In the genomic region with DNA sequence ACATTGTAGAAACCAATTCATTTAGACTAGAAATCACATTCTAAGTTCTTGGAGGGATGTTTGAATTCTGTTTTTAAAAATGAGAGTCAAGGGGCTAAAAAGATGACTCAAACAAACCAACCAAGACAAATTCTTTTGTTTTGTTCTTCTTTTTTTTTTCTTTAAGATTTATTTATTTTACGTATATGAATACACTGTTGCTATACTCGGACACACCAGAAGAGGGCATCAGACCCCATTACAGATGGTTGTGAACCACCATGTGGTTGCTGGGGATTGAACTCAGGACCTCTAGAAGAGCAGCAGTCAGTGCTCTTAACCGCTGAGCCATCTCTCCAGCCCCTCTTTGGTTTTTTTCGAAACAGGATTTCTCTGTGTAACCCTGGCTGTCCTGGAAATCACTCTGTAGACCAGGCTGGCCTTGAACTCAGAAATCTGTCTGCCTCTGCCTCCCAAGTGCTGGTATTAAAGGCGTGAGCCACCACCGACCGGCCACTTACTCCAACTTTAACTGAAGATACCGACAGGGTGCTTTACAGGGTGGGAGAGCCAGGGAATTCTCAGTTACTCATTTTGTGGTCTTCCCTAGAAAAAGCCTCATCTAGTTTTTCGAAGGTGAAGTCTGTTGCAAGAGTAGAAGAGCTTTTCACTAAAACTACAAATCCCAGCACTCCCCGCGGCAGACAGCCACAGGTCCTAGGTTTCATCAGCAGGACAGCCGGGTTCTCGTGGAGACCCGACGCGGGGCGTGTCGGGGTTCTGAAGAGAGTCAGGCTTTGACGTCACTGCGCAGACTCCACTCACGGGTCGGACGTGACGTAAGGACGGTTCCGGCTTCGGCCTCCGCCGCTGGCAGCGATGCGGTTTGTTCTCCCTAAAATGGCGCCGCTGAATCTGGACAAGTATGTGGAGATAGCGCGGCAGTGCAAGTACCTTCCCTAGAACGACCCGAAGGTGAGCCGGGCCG, we compare ENCODE assay signal across 1 mouse cellular context.
TF ChIP-seq lines count a peak whose summit lies in the region.

No protein-coding gene starts in this region.

TF ChIP-seq in MEL, 35 proteins besides CTCF, POLR2A, EP300 and RAD21:
- TF ChIP-seq TCF12 (IDR thresholded peaks at IDR 0.05; ENCODE audit: low read depth, low read length) (no peak; the same call in 1 of the 2 replicates), MAZ (IDR thresholded peaks at IDR 0.05; ENCODE audit: low read depth, low read length) (no peak), SIN3A (IDR thresholded peaks at IDR 0.05; ENCODE audit: low read length) (peak; percentile 78), KAT2A (conservative IDR thresholded peaks at IDR 0.05; ENCODE audit: low read depth, low read length) (peak; percentile 80), MYC (IDR thresholded peaks at IDR 0.05; ENCODE audit: low read depth, low read length) (peak; percentile 30), CHD1 (IDR thresholded peaks at IDR 0.05; ENCODE audit: low read depth, low read length) (no peak), GABPA (IDR thresholded peaks at IDR 0.05; ENCODE audit: low read depth, low read length) (no peak), ZC3H11A (IDR thresholded peaks at IDR 0.05; ENCODE audit: low read depth, low read length) (no peak), POLR2AphosphoS5 (IDR thresholded peaks at IDR 0.05; ENCODE audit: borderline replicate concordance, low read depth, low read length) (no peak), ZKSCAN1 (IDR thresholded peaks at IDR 0.05; ENCODE audit: low read depth, low read length) (no peak), MAX (IDR thresholded peaks at IDR 0.05; ENCODE audit: low read length) (peak; percentile 51), GATA1 (IDR thresholded peaks at IDR 0.05; ENCODE audit: low read depth, low read length) (no peak), NRF1 (IDR thresholded peaks at IDR 0.05; ENCODE audit: insufficient read depth, low read depth, low read length, poor library complexity, severe bottlenecking) (peak; percentile 91), USF2 (IDR thresholded peaks at IDR 0.05; ENCODE audit: borderline replicate concordance in 1 of 2, insufficient read depth in 1 of 2, low read depth in 1 of 2, low read length in 2 of 2) (no peak), MAFK (IDR thresholded peaks at IDR 0.05; ENCODE audit: borderline replicate concordance, low read depth, low read length) (no peak), BHLHE40 (IDR thresholded peaks at IDR 0.05; ENCODE audit: borderline replicate concordance, low read depth, low read length) (no peak), USF1 (IDR thresholded peaks at IDR 0.05; ENCODE audit: low read depth, low read length) (peak; percentile 48; the same call in 1 of the 2 replicates), SMC3 (IDR thresholded peaks at IDR 0.05; ENCODE audit: low read depth, low read length) (no peak), TAL1 (IDR thresholded peaks at IDR 0.05; ENCODE audit: low read length) (no peak), HCFC1 (IDR thresholded peaks at IDR 0.05; ENCODE audit: low read depth, low read length) (peak; percentile 99), UBTF (IDR thresholded peaks at IDR 0.05; ENCODE audit: borderline replicate concordance, insufficient read depth, low read depth, low read length) (no peak), ZNF384 (IDR thresholded peaks at IDR 0.05; ENCODE audit: low read depth, low read length) (peak; percentile 66; the same call in 1 of the 2 replicates), ETS1 (IDR thresholded peaks at IDR 0.05; ENCODE audit: low read depth, low read length) (peak; percentile 73), ELF1 (IDR thresholded peaks at IDR 0.05; ENCODE audit: low read depth, low read length) (peak; percentile 73), JUND (IDR thresholded peaks at IDR 0.05; ENCODE audit: low read depth, low read length) (no peak), RCOR1 (IDR thresholded peaks at IDR 0.05; ENCODE audit: low read depth, low read length) (no peak), E2F4 (IDR thresholded peaks at IDR 0.05; ENCODE audit: borderline replicate concordance, low read depth, low read length) (no peak), MXI1 (IDR thresholded peaks at IDR 0.05; ENCODE audit: low read depth, low read length) (peak; percentile 83), TBP (IDR thresholded peaks at IDR 0.05; ENCODE audit: low read depth, low read length) (peak; percentile 87), POLR2AphosphoS2 (IDR thresholded peaks at IDR 0.05; ENCODE audit: low read length) (peak; percentile 74; the same call in 1 of the 2 replicates), CHD2 (IDR thresholded peaks at IDR 0.05; ENCODE audit: low read length) (0 out of 2 replicates have a peak, but pooled peaks have one; percentile 9), MYB (IDR thresholded peaks at IDR 0.05; ENCODE audit: low read depth, low read length) (no peak), ZMIZ1 (IDR thresholded peaks at IDR 0.05; ENCODE audit: low read depth, low read length) (peak; percentile 85), NELFE (IDR thresholded peaks at IDR 0.05; ENCODE audit: low read depth, low read length) (peak; percentile 89), MEF2A (IDR thresholded peaks at IDR 0.05; ENCODE audit: extremely low read depth, insufficient replicate concordance, low read depth, low read length, poor library complexity, severe bottlenecking) (no peak)
